Mouse (Mus musculus): ENCODE measurements at regions not wholly inside any gene's neighbourhood (a gene's known extent, or its start where the extent isn't known, plus 50 kb on each side); places are given as distances from the start of the nearest gene placed in this dataset.

GRCm38 (mm10) chr9:41844616-41845015 lies 279.5 kb downstream of the Sorl1 start:
- TF ChIP-seq CTCF (conservative IDR thresholded peaks at IDR 0.05; ENCODE audit: insufficient read depth, insufficient read length, low read depth, low read length) (no peak), POLR2A (IDR thresholded peaks at IDR 0.05; ENCODE audit: low read depth, low read length) (no peak)
